Mouse (Mus musculus) cerebellum, adult 18-20 months (tissue): Measurements from ENCODE around the gene Mki67.

Experiments
- DNase-seq, 2 experiments: peaks; one replicate each; pipeline ENCODE4 v3.0.0; 2021

The Mki67 gene

GRCm38 (mm10) chr7:135715642-135716444, at the start of gene Mki67:
TSS of gene Mki67 (minus strand) at chr7:135716361.
- DNase-seq: peak in 1 of 2 experiments; percentile 3

- DNase-seq: no peak
Observed at GRCm38 (mm10) chr7:135763311-135763710, 47.1 kb upstream of the Mki67 start.

GRCm38 (mm10) chr7:135758754-135759510, 42.8 kb upstream of the Mki67 start:
- no peak for DNase-seq

- no peak for DNase-seq
Observed at GRCm38 (mm10) chr7:135758171-135758570, 42.0 kb upstream of the Mki67 start.

DNA sequence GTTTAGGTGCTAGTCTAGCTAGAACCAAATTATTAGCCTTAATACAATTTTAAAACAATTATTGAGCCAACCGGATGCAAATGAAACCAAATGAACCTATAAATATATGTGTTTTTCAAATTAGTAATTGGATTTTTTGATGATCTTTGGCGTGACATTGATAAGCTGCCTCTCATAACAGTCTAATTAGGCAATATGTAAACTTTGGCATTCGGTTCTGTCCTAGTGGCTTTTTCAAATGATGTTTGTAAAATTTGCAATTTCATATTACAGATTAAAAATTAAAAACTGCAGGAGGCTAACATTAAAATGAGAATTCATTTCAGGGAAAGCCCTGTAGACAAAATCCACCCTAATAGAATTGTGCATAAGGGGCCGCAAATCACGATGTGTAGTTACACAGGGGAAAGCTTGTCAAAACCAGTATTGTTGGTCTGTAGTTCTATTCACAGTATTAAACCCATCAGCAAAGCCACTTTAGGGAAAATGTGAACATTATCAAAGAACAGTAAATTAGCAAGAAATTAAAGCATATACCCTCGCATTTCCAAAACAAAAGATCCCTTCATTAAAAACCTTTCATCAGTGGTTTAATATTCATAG, 40.9 kb upstream of the Mki67 start:
- no peak for DNase-seq

DNA sequence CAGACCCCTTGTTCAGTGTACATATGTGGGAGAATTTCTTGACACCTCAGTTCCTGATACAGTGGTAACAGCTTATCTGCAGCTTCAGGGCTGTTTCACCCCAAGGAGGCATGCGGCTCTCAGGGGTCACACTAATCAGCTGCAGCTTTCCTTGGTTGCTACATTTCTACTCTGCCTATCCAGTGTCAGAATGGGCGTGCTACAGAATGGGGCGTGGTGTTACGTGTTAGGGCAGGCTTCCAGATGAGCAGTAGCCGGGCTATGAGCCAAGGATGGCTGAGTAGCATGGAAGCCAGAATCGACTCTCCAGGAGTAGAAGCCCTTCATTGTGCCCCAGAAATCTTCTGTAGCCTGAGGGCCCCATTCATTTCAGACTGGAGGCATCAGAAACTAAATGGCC, 32.8 kb upstream of the Mki67 start:
- no peak for DNase-seq

DNA sequence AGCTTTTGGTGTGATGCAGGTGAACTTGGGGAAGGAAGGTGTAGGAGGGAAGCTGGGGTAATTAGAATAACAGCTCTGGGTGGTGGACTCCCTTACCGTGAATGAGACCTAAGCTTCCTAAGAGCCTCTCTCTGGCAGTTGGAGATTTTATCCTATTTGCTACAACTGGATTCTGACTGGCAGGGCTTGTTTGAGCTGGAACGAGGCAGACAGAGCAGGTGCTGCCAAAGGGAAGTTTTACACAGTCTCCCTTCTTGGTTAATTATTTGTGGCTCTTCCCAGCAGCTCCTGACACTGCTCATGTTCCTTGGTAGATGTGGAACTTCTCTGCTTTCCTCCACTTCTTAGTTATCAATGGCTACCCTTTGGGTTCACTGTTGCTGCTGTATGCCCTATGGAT, 30.9 kb upstream of the Mki67 start:
- DNase-seq: no peak

DNA sequence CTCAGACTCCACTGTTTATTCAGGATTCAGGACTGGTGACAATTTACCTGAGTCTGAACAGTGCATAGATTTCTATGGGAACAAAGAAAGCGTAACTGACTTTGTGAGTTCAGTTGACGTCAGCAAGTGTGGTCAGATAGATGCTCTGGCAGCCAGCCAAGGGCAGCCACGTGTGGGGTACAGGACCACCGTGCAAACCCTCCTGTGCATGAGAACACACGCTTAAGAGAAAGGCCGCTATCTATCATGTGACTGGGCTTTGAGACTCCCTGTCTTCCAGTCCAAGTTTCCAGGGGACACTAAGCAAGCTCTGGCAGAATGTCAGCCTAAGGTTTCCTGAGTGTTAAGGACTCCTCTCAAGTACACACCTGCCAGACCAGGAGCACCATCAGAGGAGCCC, 30.4 kb upstream of the Mki67 start:
- no peak for DNase-seq

GRCm38 (mm10) chr7:135745091-135745490, 28.9 kb upstream of the Mki67 start:
- DNase-seq: no peak

DNA sequence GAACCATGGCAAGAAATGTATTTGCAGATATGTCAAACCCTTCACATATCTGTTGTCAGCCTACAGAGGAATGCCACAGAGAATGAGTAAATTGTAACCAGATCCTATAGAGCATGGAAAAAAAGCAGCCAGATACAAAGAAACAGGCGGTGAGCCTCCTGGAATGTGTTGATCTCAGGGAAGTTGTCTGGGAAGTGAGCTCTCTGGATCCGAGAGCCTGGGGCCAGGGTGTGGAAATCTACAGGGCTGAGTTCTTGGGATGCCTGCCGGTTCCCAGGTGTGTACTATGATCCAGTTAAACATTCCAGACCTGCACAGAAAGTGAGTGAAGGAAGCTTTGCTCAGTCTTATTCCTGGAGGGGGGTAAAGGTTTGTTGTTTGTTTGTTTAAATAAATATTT, 24.3 kb upstream of the Mki67 start:
- DNase-seq: no peak

- DNase-seq: no peak
Observed at GRCm38 (mm10) chr7:135736581-135736886, 20.4 kb upstream of the Mki67 start.

DNA sequence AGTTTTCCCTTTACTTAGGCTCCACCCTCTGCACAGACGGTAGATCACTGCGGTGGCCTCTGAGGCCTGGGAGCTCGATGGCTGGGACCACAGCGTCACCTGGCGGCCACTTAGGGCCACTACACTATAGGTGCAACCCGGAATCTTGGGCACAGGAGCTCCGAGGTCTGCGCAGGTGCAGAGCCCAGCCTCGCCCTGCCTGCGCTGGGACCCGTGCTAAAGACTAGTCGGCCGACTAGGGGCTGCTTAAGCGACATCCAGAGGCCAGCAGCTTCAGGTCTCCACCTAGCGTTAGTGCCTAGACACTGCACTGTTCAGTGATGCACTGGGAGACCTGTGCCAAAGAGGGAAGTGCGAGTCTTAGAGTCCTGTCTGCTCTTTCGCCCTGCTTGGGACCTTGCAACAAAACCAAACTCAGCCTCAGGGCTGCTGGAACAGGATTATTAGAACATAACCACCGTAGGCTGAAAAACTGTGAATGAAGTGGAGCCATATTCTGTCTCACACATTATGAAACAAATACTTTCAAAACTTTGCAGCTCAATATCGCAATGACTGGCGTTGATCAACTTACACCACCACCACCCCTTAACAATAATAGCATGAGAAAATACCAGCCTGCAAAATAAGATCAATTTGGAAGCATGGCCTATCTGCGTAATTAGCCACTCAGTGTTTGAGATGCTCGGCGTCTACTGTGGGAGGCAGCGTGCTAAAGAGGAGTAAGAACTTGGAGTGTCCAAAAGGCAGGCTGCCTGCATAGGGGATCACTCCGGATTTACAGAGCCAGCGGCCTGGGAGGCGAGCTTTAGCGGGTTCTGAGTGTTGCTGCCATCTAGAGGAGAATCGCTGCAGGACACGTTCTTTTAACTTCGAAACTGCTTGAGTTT, 19.8 kb upstream of the Mki67 start:
- peak; percentile 73 to 80 for DNase-seq

DNA sequence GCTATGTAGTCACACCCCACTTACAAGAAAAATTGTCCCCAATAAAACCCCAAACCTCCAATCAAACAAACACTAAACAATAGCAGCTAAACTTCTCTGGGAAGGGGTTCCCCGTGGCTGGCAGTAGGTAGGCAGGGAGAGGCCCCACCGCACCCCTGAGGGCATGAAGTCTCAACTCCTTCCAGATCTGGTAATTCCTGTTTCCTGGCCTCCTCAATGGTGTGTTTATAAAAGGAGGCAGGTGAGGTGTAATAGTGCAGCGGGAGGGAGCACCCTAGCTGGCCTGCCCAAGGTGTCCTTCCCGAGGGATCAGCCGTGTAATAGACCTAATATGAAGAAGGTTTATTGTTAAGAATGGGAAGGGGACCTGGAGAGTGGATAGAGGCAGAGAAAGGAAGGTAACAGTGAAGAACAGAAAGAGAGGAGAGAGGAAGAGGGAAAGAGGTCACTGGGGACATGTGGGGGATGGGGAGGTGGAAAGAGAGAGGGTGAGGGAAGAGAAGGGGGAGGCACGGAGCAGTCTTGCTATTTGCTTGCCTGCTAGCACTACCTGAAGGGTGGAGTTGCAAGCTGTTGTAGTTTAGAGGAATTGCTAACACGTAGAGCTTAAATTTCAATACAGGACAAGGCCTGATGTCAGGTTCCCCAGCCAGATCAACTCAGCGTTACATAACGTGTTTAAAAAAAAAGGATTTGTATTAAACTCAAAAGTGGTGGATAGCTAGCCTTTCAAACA, 18.9 kb upstream of the Mki67 start:
- no peak for DNase-seq

DNA sequence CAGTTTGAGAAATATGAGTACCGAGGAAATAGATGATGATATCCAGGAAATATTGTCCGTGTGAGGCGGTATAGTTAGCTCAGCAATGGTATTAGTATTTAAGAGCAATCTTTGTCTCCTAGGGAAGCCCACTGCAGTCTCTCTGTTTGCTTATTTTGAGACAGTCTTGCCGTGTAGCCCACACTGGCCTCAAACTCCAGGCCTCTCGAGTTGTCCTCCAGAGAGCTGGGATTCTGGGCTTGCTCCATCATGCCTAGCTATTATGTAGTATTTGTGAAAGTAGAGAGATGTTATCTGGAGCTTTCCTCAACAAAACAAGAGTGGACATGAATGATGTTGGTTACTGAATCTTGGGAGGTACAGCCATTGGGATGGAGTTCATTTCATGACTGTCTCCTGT, 18.2 kb upstream of the Mki67 start:
- no peak for DNase-seq

DNA sequence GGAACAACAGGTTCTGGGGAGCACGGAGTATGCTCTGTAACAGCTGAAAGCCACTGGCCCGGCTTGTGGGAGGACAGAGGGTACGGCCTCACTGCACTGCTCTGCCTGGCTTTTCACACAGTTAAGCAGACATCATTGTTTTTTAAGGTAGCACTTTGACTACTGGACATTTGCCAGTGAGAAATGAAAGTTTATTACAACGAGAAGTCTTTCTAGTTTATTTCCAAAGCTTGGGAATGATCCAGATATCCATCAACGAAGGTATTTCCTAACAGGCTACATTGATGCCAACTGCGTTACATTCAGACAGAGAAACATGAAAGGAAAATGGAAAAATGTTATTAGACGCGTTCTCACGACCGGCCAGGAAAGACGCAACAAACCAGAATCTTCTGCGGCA, 11.9 kb upstream of the Mki67 start:
- no peak for DNase-seq

DNA sequence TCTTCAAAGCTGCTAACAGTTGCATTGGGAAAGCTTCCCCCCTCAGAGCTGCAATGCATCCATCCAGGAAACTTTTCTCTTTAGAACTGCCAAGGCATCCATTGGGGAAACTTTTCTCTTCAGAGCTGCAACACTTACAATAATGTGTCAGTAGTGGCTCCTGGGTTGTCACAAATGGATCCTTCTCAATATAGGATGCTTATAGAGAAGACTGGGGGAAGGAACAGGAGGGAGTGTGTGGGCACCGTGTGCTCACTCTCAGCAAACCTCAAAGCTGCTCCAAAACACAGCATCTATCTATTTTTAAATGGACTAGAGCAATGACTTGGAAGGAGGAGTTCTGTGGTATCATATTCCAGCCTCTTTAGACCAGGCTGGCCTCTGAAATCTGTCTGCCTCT, 10.5 kb upstream of the Mki67 start:
- no peak for DNase-seq

DNA sequence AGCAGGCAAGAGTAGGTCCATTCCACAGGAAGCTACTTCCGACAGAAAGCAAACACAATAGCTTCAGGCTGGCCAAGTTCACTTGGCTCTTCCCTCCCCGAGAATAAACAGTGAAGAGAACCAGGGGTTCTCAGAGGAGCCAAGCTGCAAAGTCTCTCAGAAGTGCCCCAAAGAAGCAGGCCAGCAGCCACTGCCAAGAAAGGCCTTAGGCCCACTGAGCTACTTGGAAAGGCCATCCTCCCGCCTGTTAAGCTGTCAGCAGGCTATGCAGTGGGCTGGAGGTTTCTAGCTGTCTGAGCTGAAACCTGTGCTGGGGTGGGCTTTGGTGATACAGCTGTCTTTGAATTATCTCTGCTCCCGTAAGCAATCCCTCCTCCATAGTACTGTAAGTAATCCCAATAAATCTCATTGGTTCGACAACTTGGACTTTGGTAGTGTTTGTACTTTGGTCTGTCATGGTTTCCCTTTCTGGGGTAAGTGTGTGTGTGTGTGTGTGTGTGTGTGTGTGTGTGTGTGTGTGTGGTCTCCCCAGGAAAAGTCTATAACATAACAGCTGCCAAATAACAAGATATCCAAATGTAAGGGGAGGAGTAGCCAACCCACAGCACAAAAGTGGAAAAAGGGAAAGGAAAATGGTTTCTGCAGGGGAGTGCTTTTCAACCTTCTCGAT, 7.6 kb upstream of the Mki67 start:
- DNase-seq: no peak

DNA sequence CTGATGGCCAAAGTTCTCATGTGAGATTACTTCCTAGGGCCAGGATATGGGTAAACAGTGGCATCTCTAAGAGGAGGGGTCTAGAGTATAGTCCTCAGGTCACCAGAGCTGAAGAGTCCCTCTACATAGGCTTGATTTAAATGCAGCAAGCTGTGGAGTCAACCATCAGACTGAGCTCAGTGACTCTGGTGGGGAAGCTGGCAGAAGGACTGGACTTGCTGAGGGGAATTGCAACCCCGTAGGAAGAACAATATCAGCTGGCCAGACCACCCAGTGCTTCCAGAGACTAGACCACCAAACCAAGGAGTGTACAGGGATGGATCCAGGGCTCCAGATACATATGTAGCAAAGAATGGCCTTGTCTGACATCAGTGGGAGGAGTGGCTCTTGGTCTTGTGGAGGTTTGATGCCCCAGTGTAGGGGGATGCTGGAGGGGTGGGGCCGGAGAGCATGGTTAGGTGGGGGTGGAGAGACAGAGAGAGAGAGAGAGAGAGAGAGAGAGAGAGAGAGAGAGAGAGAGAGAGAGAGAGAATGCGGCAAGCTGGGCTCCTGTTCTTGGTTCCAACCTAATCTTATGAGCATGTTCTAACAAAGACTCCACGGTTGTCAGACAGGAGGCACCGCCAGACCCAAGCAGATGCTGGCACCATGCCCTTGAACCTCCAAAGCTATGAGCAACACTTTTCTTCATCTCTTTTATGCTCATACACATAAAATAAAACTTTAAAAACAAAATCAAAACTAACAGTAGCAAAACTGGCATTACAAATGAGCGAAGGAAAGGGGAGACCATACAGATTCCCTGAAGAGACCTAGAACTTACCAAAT, 6.1 kb upstream of the Mki67 start:
- DNase-seq: no peak

- no peak for DNase-seq
Observed at GRCm38 (mm10) chr7:135721436-135721992, 5.4 kb upstream of the Mki67 start.

GRCm38 (mm10) chr7:135716968-135717557, 902 bp upstream of the Mki67 start:
- no peak for DNase-seq
